Mouse (Mus musculus) urinary bladder, postnatal 25 days (tissue): ENCODE measurements around the gene Lipc.
A peak's percentile ranks its signal among the peaks of the same experiment; 100 is the strongest.

Experiments
- DNase-seq: peaks from one replicate; pipeline ENCODE4 v3.0.0; 2022; ENCODE audit warnings: low spot score

Lipc gene

GRCm38 (mm10) chr9:70914659-70915355 is 37.2 kb downstream of the Lipc start:
- DNase-seq, result no peak

GRCm38 (mm10) chr9:70911163-70911562 is 40.9 kb downstream of the Lipc start:
- no peak for DNase-seq

- no peak for DNase-seq
Measured at GRCm38 (mm10) chr9:70910351-70910750, 41.7 kb downstream of the Lipc start.

GRCm38 (mm10) chr9:70902821-70903730 is 49.0 kb downstream of the Lipc start:
- no peak for DNase-seq

- DNase-seq, result no peak
Measured at GRCm38 (mm10) chr9:70894201-70894600, 57.8 kb downstream of the Lipc start.

- DNase-seq, result no peak
Measured at GRCm38 (mm10) chr9:70893526-70893925, 58.5 kb downstream of the Lipc start.

GRCm38 (mm10) chr9:70892627-70893026 is 59.4 kb downstream of the Lipc start:
- DNase-seq, result no peak

GRCm38 (mm10) chr9:70891431-70892133 is 60.4 kb downstream of the Lipc start:
- no peak for DNase-seq

GRCm38 (mm10) chr9:70890736-70891135 is 61.3 kb downstream of the Lipc start:
- DNase-seq, result no peak

GRCm38 (mm10) chr9:70888969-70889368 is 63.1 kb downstream of the Lipc start:
- no peak for DNase-seq

- peak; percentile 31 for DNase-seq
Measured at GRCm38 (mm10) chr9:70888556-70888955, 63.5 kb downstream of the Lipc start.

GRCm38 (mm10) chr9:70881982-70882381 is 70.0 kb downstream of the Lipc start:
- DNase-seq, result no peak

GRCm38 (mm10) chr9:70878823-70879222 is 73.2 kb downstream of the Lipc start:
- no peak for DNase-seq

GRCm38 (mm10) chr9:70878157-70878556 is 73.9 kb downstream of the Lipc start:
- no peak for DNase-seq

GRCm38 (mm10) chr9:70875490-70875889 is 76.5 kb downstream of the Lipc start:
- no peak for DNase-seq

GRCm38 (mm10) chr9:70875059-70875458 is 77.0 kb downstream of the Lipc start:
- no peak for DNase-seq

- no peak for DNase-seq
Measured at GRCm38 (mm10) chr9:70872675-70873074, 79.4 kb downstream of the Lipc start.

GRCm38 (mm10) chr9:70870326-70870725 is 81.7 kb downstream of the Lipc start:
- DNase-seq, result no peak

GRCm38 (mm10) chr9:70869169-70869873 is 82.7 kb downstream of the Lipc start:
- no peak for DNase-seq

GRCm38 (mm10) chr9:70867381-70867780 is 84.6 kb downstream of the Lipc start:
- no peak for DNase-seq

- DNase-seq, result no peak
Measured at GRCm38 (mm10) chr9:70864039-70864438, 88.0 kb downstream of the Lipc start.

- peak; percentile 33 for DNase-seq
Measured at GRCm38 (mm10) chr9:70863299-70863698, 88.7 kb downstream of the Lipc start.
